Mouse (Mus musculus) hindbrain, embryonic 15.5 days (tissue): ENCODE data around the gene Mllt3. TPM values are rescaled to one million over a fixed set of nuclear protein-coding genes. Genes with fewer than 3 reads are reported as not detected.

Experiments used
- ATAC-seq: fragments of 200-750 bp; cut with Nextera tagmentation; 2 replicates; pipeline ENCODE4 v1.8.0; 2017; ENCODE audit warnings: low read depth, moderate number of reproducible peaks, moderate TSS enrichment; ENCODE audit not compliant: low FRiP score
- H3K27ac ChIP-seq: fragments of 300-500 bp; sonication (generic); replicated peaks from 2 replicates; pipeline ENCODE4 v1.5.1; 2015; ENCODE audit warnings: mild to moderate bottlenecking, inconsistent platforms
- H3K27me3 ChIP-seq: fragments of 300-500 bp; sonication (generic); 2 replicates; pipeline ENCODE4 v1.6.1; 2015; ENCODE audit warnings: control low read depth, inconsistent platforms
- H3K36me3 ChIP-seq: fragments of 300-500 bp; sonication (generic); 2 replicates; pipeline ENCODE4 v1.6.1; 2015; ENCODE audit warnings: control low read depth, inconsistent platforms
- H3K4me1 ChIP-seq: fragments of 300-500 bp; sonication (generic); replicated peaks from 2 replicates; pipeline ENCODE4 v1.6.1; 2015; ENCODE audit warnings: control low read depth, inconsistent platforms
- H3K4me2 ChIP-seq: fragments of 300-500 bp; sonication (generic); 2 replicates; pipeline ENCODE4 v1.6.1; 2015; ENCODE audit warnings: moderate library complexity, mild to moderate bottlenecking, inconsistent platforms
- H3K4me3 ChIP-seq: fragments of 300-500 bp; sonication (generic); 2 replicates; pipeline ENCODE4 v1.5.1; 2015; ENCODE audit warnings: mild to moderate bottlenecking, inconsistent platforms
- H3K9ac ChIP-seq: fragments of 300-500 bp; sonication (generic); 2 replicates; pipeline ENCODE4 v1.6.1; 2015; ENCODE audit warnings: inconsistent platforms
- H3K9me3 ChIP-seq: fragments of 300-500 bp; sonication (generic); 2 replicates; pipeline ENCODE4 v1.6.1; 2016; ENCODE audit warnings: control low read depth, inconsistent platforms
- WGBS: fragments of 180-500 bp; shearing (Covaris S2); methylation state at CpG from one replicate; pipeline ENCODE4 v1.1.7; 2015; 5-methylcytosine and 5-hydroxymethylcytosine counted together
- polyA plus RNA-seq: library from polyadenylated mRNA; unstranded; fragments of >200 nt; fragmentation: Nextera tagmentation; extraction: Ambion mirVana; gene quantifications from 2 replicates; pipeline ENCODE4 v1.2.1, GENCODE M21; 2015

The Mllt3 gene
- polyA plus RNA-seq, 1 experiment from 2014 or later: 77.3 TPM

DNA sequence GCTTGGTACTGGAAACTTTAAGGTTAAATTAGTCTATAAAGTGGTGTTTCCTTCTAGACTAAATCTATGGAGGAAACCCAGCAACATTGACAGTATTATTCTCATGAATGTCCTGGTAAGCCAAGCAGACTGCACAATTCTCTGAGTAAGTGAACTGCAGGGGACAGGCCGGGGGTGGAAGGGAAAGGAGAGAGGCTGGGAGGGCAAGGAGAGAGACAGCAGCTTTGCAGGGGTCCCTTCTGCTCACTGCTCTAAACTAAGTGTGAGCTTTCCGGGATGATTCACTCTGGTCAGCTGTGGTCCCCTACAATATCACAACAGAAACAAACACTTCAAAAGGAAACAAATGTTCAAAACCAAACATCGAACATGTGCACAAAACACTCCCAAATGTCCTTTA is 228.6 kb downstream of the Mllt3 start:
- no peak overlapping the region for H3K4me2 ChIP-seq
- H3K9me3 ChIP-seq: no peaks in the 10 kb centered on the region
- 28% methylated on average over 3 of the region's 3 CpGs for WGBS
- H3K4me3 ChIP-seq: no peak overlapping the region
- H3K4me1 ChIP-seq: peaks cover 5% of the 10 kb centered on the region; the same call in 1 of the 2 replicates
- H3K36me3 ChIP-seq: no peaks in the 10 kb centered on the region
- no peak overlapping the region for H3K27ac ChIP-seq
- no peak overlapping the region for H3K9ac ChIP-seq
- H3K27me3 ChIP-seq: no peaks in the 10 kb centered on the region
- no peak for ATAC-seq

DNA sequence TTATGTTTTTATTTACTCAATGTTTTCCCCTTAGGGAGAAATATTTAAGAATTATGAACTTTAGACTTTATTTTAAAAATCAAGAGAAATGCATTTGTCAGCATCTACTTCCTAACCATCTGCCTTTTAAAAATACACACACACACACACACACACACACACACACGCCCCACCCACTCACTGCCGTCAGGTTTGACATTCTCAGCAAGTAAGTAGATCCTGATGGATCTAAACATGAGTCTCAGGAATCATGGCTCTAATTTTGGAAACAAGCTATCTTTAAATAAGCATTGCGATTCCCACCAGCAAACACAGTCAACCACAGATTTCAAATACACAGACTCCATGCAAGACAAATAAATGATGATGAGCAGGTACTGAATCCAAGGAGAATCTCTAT is 229.9 kb downstream of the Mllt3 start:
- no peak overlapping the region for H3K27ac ChIP-seq
- no peaks in the 10 kb centered on the region for H3K27me3 ChIP-seq
- ATAC-seq: no peak
- H3K9ac ChIP-seq: no peak overlapping the region
- no peaks in the 10 kb centered on the region for H3K9me3 ChIP-seq
- peaks cover 5% of the 10 kb centered on the region; the same call in 1 of the 2 replicates for H3K4me1 ChIP-seq
- H3K36me3 ChIP-seq: no peaks in the 10 kb centered on the region
- no peak overlapping the region for H3K4me2 ChIP-seq
- 80% methylated on average over 3 of the region's 3 CpGs for WGBS
- H3K4me3 ChIP-seq: no peak overlapping the region

DNA sequence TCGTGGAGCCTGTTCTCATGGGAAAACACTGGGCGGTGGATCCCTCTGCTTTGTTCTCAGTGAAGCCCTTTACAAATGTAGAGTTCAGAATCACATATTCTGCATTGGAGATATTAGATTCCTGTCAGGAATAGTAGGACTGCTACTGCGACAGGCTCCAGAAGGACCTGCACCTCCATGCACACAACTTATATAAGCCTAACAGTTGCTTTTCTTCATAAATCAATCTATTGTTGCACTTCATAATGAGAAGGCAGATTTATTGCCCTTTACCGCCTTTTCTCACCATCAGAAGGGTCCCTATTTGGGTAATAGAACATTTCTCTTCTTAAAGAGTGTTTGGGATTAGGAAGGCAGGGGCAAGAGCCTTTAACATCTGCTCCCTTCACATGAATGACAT is 231.0 kb downstream of the Mllt3 start:
- ATAC-seq: no peak
- 46% methylated on average over 4 of the region's 4 CpGs for WGBS
- no peaks in the 10 kb centered on the region for H3K36me3 ChIP-seq
- H3K4me3 ChIP-seq: no peak overlapping the region
- no peak overlapping the region for H3K27ac ChIP-seq
- H3K27me3 ChIP-seq: no peaks in the 10 kb centered on the region
- H3K4me2 ChIP-seq: no peak overlapping the region
- H3K9ac ChIP-seq: no peak overlapping the region
- H3K9me3 ChIP-seq: no peaks in the 10 kb centered on the region
- H3K4me1 ChIP-seq: peaks cover 5% of the 10 kb centered on the region; the same call in 1 of the 2 replicates

DNA sequence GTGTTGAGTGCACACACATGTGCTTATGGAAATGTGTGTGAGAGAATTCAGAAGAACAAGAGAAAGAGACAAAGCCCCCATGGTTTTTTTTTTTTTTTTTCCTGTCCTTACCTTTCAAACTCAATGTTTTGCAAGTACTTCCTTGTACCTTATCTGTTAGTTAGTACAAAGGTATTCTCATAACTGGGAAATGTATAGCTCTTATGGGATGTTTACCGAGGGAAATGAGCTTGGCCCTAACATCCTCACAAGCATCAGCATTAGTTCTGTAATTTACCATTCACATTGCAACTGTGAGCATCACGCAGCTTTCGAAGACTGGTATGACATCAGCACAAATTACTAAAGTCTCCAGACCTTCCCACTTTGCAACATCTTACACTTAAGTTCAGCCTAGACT is 231.8 kb downstream of the Mllt3 start:
- ATAC-seq: no peak
- Histone ChIP-seq H3K9ac (no peak overlapping the region), H3K27me3 (no peaks in the 10 kb centered on the region), H3K9me3 (no peaks in the 10 kb centered on the region), H3K4me2 (no peak overlapping the region), H3K27ac (no peak overlapping the region), H3K4me3 (no peak overlapping the region), H3K36me3 (no peaks in the 10 kb centered on the region), H3K4me1 (peaks cover 5% of the 10 kb centered on the region; the same call in 1 of the 2 replicates)
- 69% methylated on average over 3 of the region's 3 CpGs for WGBS

DNA sequence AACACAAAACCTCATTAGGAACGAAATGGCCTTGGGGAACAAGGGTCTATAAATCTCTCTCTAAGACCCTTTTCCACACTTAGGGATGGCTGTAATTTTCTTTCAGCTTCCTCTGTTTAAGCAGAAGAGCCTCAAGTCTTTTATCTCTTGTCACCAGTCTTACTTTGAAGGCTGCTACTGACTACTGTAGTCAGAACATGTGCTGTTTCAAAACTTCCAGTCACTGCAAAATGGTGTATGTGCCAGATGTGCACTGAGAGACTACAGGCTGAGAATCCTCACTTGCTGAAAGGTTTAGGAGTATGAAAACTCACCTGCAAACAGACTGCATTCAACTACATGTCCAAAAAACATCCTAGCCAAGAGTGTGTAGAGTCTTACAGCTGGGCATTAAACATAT is 232.9 kb downstream of the Mllt3 start:
- Histone ChIP-seq H3K36me3 (no peaks in the 10 kb centered on the region), H3K27ac (no peak overlapping the region), H3K4me2 (no peak overlapping the region), H3K4me3 (no peak overlapping the region), H3K9me3 (no peaks in the 10 kb centered on the region), H3K4me1 (no peaks in the 10 kb centered on the region), H3K9ac (no peak overlapping the region), H3K27me3 (no peaks in the 10 kb centered on the region)
- no peak for ATAC-seq
- WGBS: 65% methylated on average over 1 of the region's 1 CpGs

DNA sequence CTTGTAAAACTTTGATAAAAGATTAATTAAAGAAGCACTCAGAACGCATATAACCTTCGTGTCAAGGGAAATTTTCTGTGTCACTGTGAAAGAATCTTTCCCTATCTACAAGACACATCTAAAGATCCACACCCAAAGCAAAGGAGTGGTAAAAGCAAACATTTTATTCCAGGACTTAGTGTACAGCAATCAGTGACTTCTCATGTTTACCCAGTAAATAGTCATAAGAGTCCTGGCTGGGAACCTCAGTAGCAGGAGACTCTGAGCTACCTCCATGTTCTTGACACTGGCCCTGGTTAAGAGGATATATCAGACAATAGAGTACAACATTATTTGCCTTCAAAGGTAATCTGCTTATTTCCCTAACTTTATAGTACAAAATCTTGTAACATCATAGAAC is 233.7 kb downstream of the Mllt3 start:
- ATAC-seq: no peak
- no peak overlapping the region for H3K27ac ChIP-seq
- H3K4me2 ChIP-seq: no peak overlapping the region
- no peaks in the 10 kb centered on the region for H3K36me3 ChIP-seq
- no peaks in the 10 kb centered on the region for H3K9me3 ChIP-seq
- 93% methylated on average over 2 of the region's 2 CpGs for WGBS
- H3K27me3 ChIP-seq: no peaks in the 10 kb centered on the region
- H3K4me1 ChIP-seq: no peaks in the 10 kb centered on the region
- no peak overlapping the region for H3K4me3 ChIP-seq
- H3K9ac ChIP-seq: no peak overlapping the region

DNA sequence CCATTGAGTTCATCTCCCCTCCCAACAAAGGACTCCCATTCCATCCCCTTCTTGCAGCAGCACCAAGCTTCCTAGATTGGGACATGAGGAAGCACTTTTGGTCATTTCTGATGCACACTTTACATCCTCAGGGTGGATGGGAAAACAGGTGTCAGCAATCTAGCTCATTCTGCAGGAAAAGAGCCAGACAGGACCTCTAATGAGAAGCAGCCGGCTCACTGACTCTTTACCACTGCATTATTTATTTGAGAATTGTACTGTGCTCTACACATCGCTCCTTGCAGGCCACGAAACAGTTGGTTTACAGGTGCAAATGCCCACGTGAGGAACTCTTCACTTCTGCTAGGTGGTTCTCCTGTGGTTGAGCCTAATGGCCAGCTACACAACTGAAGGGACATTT is 237.9 kb downstream of the Mllt3 start:
- no peak overlapping the region for H3K4me2 ChIP-seq
- H3K9me3 ChIP-seq: no peaks in the 10 kb centered on the region
- H3K4me1 ChIP-seq: no peaks in the 10 kb centered on the region
- no peak overlapping the region for H3K4me3 ChIP-seq
- 77% methylated on average over 4 of the region's 4 CpGs for WGBS
- peaks cover 11% of the 10 kb centered on the region; the same call in 1 of the 2 replicates for H3K36me3 ChIP-seq
- no peaks in the 10 kb centered on the region for H3K27me3 ChIP-seq
- no peak overlapping the region for H3K27ac ChIP-seq
- no peak overlapping the region for H3K9ac ChIP-seq
- ATAC-seq: no peak

DNA sequence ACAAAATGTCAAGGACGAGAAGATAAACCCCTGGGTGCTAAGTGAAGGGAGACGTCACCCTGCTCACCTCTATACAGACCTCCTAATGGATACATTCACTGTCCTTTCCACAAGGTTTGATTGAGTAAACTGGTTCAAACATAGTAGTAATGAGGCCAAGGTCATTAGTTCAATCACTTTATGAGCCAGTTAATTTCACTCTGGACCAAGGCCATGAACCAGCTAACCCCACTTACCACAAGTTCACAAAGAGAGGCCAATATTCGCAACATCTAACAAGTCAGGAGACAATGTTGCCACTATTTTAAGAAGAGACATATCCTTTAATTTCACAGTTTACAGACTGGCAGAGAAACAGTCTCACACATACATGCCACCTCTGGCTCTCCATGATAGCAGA is 238.9 kb downstream of the Mllt3 start:
- Histone ChIP-seq H3K9ac (no peak overlapping the region), H3K27ac (no peak overlapping the region), H3K4me1 (no peaks in the 10 kb centered on the region), H3K4me3 (no peak overlapping the region), H3K9me3 (no peaks in the 10 kb centered on the region), H3K4me2 (no peak overlapping the region), H3K36me3 (peaks cover 11% of the 10 kb centered on the region; the same call in 1 of the 2 replicates), H3K27me3 (no peaks in the 10 kb centered on the region)
- ATAC-seq: no peak
- WGBS: 87% methylated on average over 3 of the region's 3 CpGs

DNA sequence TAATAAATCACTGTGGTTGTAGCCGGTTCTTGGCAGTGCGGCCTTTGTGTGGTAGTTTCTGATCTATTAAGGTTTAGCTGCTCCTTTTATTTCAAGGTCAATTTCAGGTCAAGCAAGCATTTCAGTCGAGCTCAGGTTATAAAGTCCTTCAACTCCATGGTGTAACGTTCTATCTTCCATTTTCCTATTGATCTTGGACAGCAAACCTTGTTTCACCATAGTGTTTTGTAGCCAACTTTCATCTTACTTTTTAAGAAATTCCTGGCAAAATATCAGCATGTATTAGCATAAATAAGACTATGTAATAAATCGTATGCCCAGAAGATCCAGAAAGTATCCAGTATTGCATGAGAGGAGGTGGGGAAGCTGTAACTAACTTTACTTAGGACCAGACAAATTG is 240.7 kb downstream of the Mllt3 start:
- Histone ChIP-seq H3K4me1 (no peaks in the 10 kb centered on the region), H3K27ac (no peak overlapping the region), H3K4me3 (no peak overlapping the region), H3K4me2 (no peak overlapping the region), H3K9ac (no peak overlapping the region), H3K27me3 (no peaks in the 10 kb centered on the region), H3K36me3 (peaks cover 18% of the 10 kb centered on the region; the same call in 1 of the 2 replicates), H3K9me3 (no peaks in the 10 kb centered on the region)
- 48% methylated on average over 5 of the region's 5 CpGs for WGBS
- ATAC-seq: no peak

DNA sequence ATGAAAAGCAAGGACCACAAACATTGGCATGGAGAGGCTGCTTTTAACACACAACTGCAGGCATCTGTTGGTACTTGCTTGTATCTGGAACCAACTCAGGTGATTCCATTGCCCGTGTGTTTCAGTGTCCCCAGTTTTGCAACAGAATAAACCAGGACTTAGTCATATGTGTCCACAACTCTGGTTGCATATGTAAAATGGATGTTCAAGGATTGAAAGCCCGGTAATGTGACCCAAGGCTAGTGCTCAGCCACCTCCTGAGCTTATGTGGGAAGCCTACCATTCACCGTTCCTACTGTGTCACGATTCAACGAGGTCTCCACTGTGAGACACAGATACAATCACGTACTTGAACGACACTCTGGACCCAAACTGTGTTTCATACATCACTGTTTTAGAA is 243.7 kb downstream of the Mllt3 start:
- H3K4me1 ChIP-seq: peaks cover 12% of the 10 kb centered on the region
- no peaks in the 10 kb centered on the region for H3K9me3 ChIP-seq
- no peaks in the 10 kb centered on the region for H3K27me3 ChIP-seq
- no peak overlapping the region for H3K4me2 ChIP-seq
- peaks cover 22% of the 10 kb centered on the region; the same call in 1 of the 2 replicates for H3K36me3 ChIP-seq
- no peak for ATAC-seq
- 86% methylated on average over 7 of the region's 7 CpGs for WGBS
- no peak overlapping the region for H3K9ac ChIP-seq
- H3K4me3 ChIP-seq: no peak overlapping the region
- H3K27ac ChIP-seq: no peak overlapping the region

DNA sequence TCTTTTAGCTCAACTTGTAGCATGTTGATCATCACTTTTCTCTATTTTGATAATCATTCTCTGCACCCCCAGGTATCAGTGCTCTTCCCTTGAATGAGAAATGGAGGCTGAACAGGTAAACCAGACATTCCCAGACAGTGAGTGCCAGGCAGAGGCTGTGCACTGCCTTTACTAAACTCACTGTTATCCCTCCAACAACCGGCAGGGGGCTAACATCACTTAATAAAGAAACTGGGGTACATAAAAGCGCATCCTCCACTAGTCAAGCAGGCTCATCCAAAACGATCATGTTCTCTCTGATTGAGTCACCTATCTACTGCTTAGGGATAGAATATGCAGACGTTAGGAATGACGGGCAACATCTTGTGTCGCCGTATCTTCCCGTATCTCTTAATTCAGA is 244.5 kb downstream of the Mllt3 start:
- 68% methylated on average over 8 of the region's 8 CpGs for WGBS
- Histone ChIP-seq H3K9me3 (no peaks in the 10 kb centered on the region), H3K4me3 (no peak overlapping the region), H3K4me1 (peaks cover 12% of the 10 kb centered on the region), H3K27ac (no peak overlapping the region), H3K27me3 (no peaks in the 10 kb centered on the region), H3K4me2 (no peak overlapping the region), H3K36me3 (peaks cover 22% of the 10 kb centered on the region; the same call in 1 of the 2 replicates), H3K9ac (no peak overlapping the region)
- ATAC-seq: no peak

DNA sequence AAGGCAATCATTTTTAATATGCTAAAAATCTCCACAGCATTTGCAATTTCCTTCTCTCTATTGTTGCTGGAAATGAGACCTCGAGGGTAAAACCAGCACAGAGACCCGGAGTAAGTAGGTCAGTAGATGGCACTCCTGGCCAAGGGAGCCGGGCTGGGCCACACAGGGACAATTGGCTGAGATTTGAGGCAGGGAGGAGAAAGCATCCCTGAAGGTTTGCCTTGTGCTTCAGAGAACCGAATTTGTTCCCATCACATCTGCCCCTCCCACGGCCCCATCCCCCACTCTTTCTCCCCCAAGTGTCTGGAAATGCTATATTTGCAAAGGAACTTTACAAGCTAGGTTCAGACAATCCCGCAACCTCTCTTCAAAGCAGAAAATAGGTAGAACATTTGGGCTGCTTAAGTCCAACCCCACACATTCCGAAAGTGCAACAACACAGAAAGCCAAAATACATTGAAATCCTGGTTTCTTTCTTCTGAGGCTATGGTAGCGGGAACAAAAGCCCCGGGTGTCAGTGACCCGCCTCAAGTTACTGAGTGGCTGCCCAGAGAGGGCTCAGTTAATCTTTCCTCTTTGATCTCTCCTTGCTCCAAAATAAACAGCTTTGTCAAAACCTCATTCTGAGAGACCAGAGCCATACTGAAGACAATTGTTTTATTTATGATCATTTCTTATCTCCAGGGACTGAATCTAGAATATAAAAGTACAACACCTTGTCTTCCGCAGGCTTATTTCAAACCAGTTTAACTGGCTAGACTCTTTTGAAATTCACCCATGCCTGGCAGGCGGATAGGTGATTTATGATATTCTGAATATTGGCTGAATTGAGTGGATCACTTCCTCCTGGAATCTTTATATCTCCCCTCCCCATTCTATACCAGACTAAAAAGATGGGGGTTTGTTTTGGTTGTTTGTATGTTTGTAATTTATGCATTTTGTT is 247.8 kb downstream of the Mllt3 start:
- no peak overlapping the region for H3K4me3 ChIP-seq
- no peaks in the 10 kb centered on the region for H3K27me3 ChIP-seq
- H3K9me3 ChIP-seq: no peaks in the 10 kb centered on the region
- ATAC-seq: peak; percentile 81
- H3K4me2 ChIP-seq: peak overlapping the region; percentile 11; the same call in 1 of the 2 replicates
- H3K36me3 ChIP-seq: peaks cover 20% of the 10 kb centered on the region; the same call in 1 of the 2 replicates
- no peak overlapping the region for H3K27ac ChIP-seq
- no peak overlapping the region for H3K9ac ChIP-seq
- H3K4me1 ChIP-seq: peaks cover 12% of the 10 kb centered on the region
- WGBS: 11% methylated on average over 12 of the region's 12 CpGs
